Mouse (Mus musculus) C2C12 (cell line): ENCODE data around the gene Eif1ad. TPM values are rescaled to one million over a fixed set of nuclear protein-coding genes. Genes with fewer than 3 reads are reported as not detected.

ENCODE experiments used
- H3K27me3 ChIP-seq: one replicate; pipeline ENCODE4 v1.6.1; 2011; ENCODE audit not compliant: control insufficient read depth, insufficient read depth, insufficient read length
- H3K36me3 ChIP-seq: one replicate; pipeline ENCODE4 v1.6.1; 2011; ENCODE audit not compliant: control insufficient read depth, insufficient read depth
- H3K4me3 ChIP-seq: one replicate; pipeline ENCODE4 v1.5.1; 2011; ENCODE audit warnings: mild to moderate bottlenecking, control low read depth; ENCODE audit not compliant: poor library complexity, insufficient read depth, severe bottlenecking
- H3K79me2 ChIP-seq: one replicate; pipeline ENCODE4 v1.6.1; 2011; ENCODE audit not compliant: control insufficient read depth, insufficient read depth
- H3K79me3 ChIP-seq: one replicate; pipeline ENCODE4 v1.6.1; 2011; ENCODE audit warnings: low read depth, control low read depth
- H3ac ChIP-seq: one replicate; pipeline ENCODE3; 2011; ENCODE audit warnings: low read depth; ENCODE audit not compliant: control insufficient read depth, insufficient read length
- CEBPB ChIP-seq: IDR thresholded peaks from one replicate; pipeline ENCODE4 v1.6.1; 2011; ENCODE audit warnings: low read depth, mild to moderate bottlenecking, control low read depth, moderate library complexity
- CTCF ChIP-seq: IDR thresholded peaks from one replicate; pipeline ENCODE4 v1.5.1; 2011; ENCODE audit not compliant: control insufficient read depth, insufficient read depth, insufficient read length
- FOSL1 ChIP-seq: IDR thresholded peaks from one replicate; pipeline ENCODE4 v1.8.0; 2011; ENCODE audit warnings: mild to moderate bottlenecking, low read length; ENCODE audit not compliant: poor library complexity, insufficient read depth, severe bottlenecking
- MAX ChIP-seq: IDR thresholded peaks from one replicate; pipeline ENCODE4 v1.6.1; 2011; ENCODE audit warnings: mild to moderate bottlenecking, control low read depth
- MYOD1 ChIP-seq: IDR thresholded peaks from one replicate; pipeline ENCODE4 v1.6.1; 2011; ENCODE audit warnings: low read depth; ENCODE audit not compliant: control insufficient read depth, insufficient read length
- MYOG ChIP-seq: IDR thresholded peaks from one replicate; pipeline ENCODE4 v1.6.1; 2011; ENCODE audit not compliant: control insufficient read depth, insufficient read length; ENCODE audit errors: extremely low read depth
- USF1 ChIP-seq: IDR thresholded peaks from one replicate; pipeline ENCODE4 v1.6.1; 2011; ENCODE audit warnings: low read depth, mild to moderate bottlenecking, control low read depth, moderate library complexity
- polyA plus RNA-seq: library from polyadenylated mRNA; unstranded; fragments of >200 nt; fragmentation: generic; extraction: Trizol; gene quantifications from one replicate; pipeline ENCODE4 v1.2.1, GENCODE M21; 2012; ENCODE audit warnings: missing spikeins

Eif1ad gene
- polyA plus RNA-seq, 1 experiment, result 48.5 TPM

GRCm38 (mm10) chr19:5370932-5371331 is 4.4 kb downstream of the Eif1ad start:
- no peak overlapping the region for H3K4me3 ChIP-seq
- peaks cover 46% of the 10 kb centered on the region for H3K79me2 ChIP-seq
- TF ChIP-seq USF1 (no peak), MYOD1 (no peak), FOSL1 (no peak), CTCF (no peak), MAX (no peak), CEBPB (no peak), MYOG (no peak)
- H3K36me3 ChIP-seq, result peaks cover 56% of the 10 kb centered on the region
- peaks cover 36% of the 10 kb centered on the region for H3K79me3 ChIP-seq
- H3K27me3 ChIP-seq, result no peaks in the 10 kb centered on the region
- H3ac ChIP-seq, result no peak overlapping the region

DNA sequence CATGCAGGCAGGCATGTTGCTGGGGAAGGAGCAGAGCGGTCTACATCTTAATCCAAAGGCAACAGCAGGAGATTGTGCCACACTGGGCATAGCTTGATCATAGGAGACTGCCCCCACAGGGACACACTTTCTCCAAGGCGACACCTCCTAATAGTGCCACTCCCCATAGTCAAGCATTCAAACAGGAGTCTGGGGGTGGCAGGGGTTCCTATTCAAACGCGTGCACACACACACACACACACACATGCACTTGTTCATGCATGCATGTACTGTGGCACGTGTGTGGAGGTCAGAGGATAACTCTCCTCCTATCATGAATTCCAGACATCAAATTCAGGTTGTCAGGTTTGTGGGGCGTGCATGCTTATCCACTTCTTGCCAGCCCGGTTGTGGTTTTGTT is 6.2 kb downstream of the Eif1ad start:
- no peaks in the 10 kb centered on the region for H3K27me3 ChIP-seq
- H3ac ChIP-seq, result no peak overlapping the region
- no peak overlapping the region for H3K4me3 ChIP-seq
- TF ChIP-seq MYOG (no peak), USF1 (no peak)
- H3K79me3 ChIP-seq, result peaks cover 26% of the 10 kb centered on the region
- peaks cover 34% of the 10 kb centered on the region for H3K79me2 ChIP-seq
- H3K36me3 ChIP-seq, result peaks cover 66% of the 10 kb centered on the region

DNA sequence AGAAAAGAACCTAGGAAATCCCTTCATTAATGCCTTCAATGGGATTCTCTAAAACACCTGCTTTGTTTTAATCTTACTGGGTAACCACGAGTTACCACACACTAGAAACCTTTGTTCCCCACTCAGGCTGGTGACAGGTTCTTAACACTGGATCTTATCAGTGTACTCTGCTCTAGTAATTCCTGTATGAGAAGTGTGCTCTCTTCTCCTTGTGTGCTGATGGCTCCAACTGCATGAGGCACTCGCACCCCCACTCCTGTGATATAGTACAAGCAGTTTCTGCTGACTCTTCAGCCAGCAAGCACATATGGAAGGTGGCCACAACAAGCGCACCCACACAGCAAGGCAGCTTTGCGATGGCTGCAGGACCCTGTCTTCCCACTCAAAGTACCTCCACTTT is 7.6 kb downstream of the Eif1ad start:
- Histone ChIP-seq H3ac (no peak overlapping the region), H3K27me3 (no peaks in the 10 kb centered on the region), H3K79me2 (peaks cover 19% of the 10 kb centered on the region), H3K79me3 (peaks cover 11% of the 10 kb centered on the region), H3K36me3 (peaks cover 67% of the 10 kb centered on the region), H3K4me3 (no peak overlapping the region)
- no peak for TF ChIP-seq CEBPB
- no peak for TF ChIP-seq FOSL1
- no peak for TF ChIP-seq USF1
- TF ChIP-seq MAX, result no peak
- no peak for TF ChIP-seq CTCF
- no peak for TF ChIP-seq MYOD1
- no peak for TF ChIP-seq MYOG

DNA sequence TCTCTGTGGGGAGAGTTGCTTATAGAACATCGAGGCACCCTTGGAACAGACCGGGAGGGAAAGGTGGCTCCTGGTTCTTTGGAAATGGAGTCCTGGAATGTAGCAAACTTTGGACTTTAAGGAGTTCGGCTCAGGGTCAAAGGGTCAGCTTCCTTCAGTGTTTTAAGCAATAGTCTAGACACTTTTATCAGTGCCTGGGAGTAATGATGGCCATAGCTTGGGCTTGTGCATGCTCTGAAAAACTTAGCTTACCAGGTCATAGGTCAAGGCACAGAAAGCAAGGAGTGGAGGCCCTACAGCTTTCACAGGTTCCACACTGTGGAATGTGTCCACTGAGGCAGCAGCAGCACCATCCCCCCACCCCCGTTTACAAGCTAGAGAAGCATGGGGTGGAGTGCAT is 8.2 kb downstream of the Eif1ad start:
- Histone ChIP-seq H3K36me3 (peaks cover 67% of the 10 kb centered on the region), H3ac (no peak overlapping the region), H3K27me3 (no peaks in the 10 kb centered on the region), H3K79me3 (peaks cover 5% of the 10 kb centered on the region), H3K79me2 (peaks cover 13% of the 10 kb centered on the region), H3K4me3 (no peak overlapping the region)
- no peak for TF ChIP-seq MYOG
- TF ChIP-seq MAX, result no peak
- TF ChIP-seq FOSL1, result no peak
- no peak for TF ChIP-seq CEBPB
- no peak for TF ChIP-seq CTCF
- no peak for TF ChIP-seq MYOD1
- TF ChIP-seq USF1, result no peak

- TF ChIP-seq MYOD1 (no peak), FOSL1 (no peak), CTCF (no peak), MYOG (no peak), MAX (no peak), CEBPB (no peak), USF1 (no peak)
- H3K27me3 ChIP-seq, result no peaks in the 10 kb centered on the region
- H3K79me3 ChIP-seq, result no peaks in the 10 kb centered on the region
- H3K36me3 ChIP-seq, result peaks cover 68% of the 10 kb centered on the region
- no peaks in the 10 kb centered on the region for H3K79me2 ChIP-seq
- no peak overlapping the region for H3ac ChIP-seq
- no peak overlapping the region for H3K4me3 ChIP-seq
Measured at GRCm38 (mm10) chr19:5377446-5377845, 10.9 kb downstream of the Eif1ad start.

- Histone ChIP-seq H3K79me2 (peaks cover 44% of the 10 kb centered on the region), H3ac (no peak overlapping the region), H3K4me3 (no peak overlapping the region), H3K36me3 (peaks cover 76% of the 10 kb centered on the region), H3K79me3 (peaks cover 29% of the 10 kb centered on the region), H3K27me3 (no peaks in the 10 kb centered on the region)
- TF ChIP-seq MAX, result no peak
- TF ChIP-seq MYOG, result no peak
- no peak for TF ChIP-seq USF1
- TF ChIP-seq CEBPB, result no peak
Measured at GRCm38 (mm10) chr19:5383326-5383725, 16.8 kb downstream of the Eif1ad start.
